Mouse (Mus musculus): ENCODE data around the gene Ppm1k.

DNA sequence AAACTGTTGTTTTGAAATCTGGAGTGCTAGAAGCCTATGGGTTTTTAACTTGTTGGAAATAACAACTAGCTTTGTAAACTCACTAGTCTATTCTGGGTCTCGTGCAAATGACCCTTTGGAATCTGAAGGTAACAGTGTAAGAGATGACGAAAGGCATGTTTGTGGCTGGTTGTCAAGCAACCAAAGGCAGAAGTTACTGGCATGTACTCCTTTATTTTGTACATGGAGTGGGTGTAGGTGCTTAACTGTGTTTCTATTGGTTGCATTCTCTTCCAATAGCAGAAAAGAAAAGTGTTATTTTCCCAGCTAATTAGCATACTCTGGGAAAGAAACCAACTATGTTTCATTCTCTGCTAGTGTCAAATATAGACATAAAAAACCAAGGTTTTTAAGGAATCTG lies 9.6 kb upstream of the Ppm1k start:
- TF ChIP-seq POLR2A (IDR thresholded peaks at IDR 0.05; ENCODE audit: control insufficient read depth, extremely low read depth, insufficient read depth, low read length, poor library complexity): no peak
- no peak for TF ChIP-seq CTCF (IDR thresholded peaks at IDR 0.05; ENCODE audit: borderline replicate concordance, control insufficient read depth, extremely low read depth, insufficient read depth, low read length, poor library complexity)

Measured in thymus, adult 2 months (tissue).